Mouse (Mus musculus) CH12.LX (cell line): ENCODE results near the gene Ppard. TPM values are rescaled to one million over a fixed set of nuclear protein-coding genes. Genes with fewer than 3 reads are reported as not detected.

ENCODE experiments used
- DNase-seq: peaks from one replicate; pipeline ENCODE4 v3.0.0-alpha.2; 2013; ENCODE audit errors: extremely low read depth
- H3K27ac ChIP-seq: 2 replicates; pipeline ENCODE4 v1.5.1; 2012; ENCODE audit warnings: low read depth, mild to moderate bottlenecking, control low read depth, moderate library complexity; ENCODE audit not compliant: insufficient read depth
- H3K27me3 ChIP-seq: replicated peaks from 2 replicates; pipeline ENCODE3; 2012; ENCODE audit warnings: inconsistent platforms
- H3K36me3 ChIP-seq, 2 experiments: replicated peaks in 1 of 2; 2 replicates each; pipeline versions ENCODE3 to v1.6.1; 2012; ENCODE audit warnings: inconsistent platforms in 1 of 2, low read length in 1 of 2, mild to moderate bottlenecking in 1 of 2, mixed read lengths in 1 of 2, moderate library complexity in 1 of 2; ENCODE audit not compliant: control insufficient read depth in 1 of 2, insufficient read depth in 1 of 2
- H3K4me1 ChIP-seq, 2 experiments: 2 replicates each; pipeline ENCODE4 v1.6.1; 2012; ENCODE audit warnings: inconsistent platforms in 1 of 2, moderate library complexity in 1 of 2; ENCODE audit not compliant: insufficient read depth in 2 of 2, control insufficient read depth in 1 of 2
- H3K4me2 ChIP-seq: 2 replicates; pipeline ENCODE4 v1.6.1; 2012; ENCODE audit warnings: low read depth, mild to moderate bottlenecking, control low read depth; ENCODE audit not compliant: poor library complexity, insufficient read depth, severe bottlenecking
- H3K4me3 ChIP-seq, 3 experiments: fragments of 150-350 bp in 1 of 3; sonication (generic) in 1 of 3; replicated peaks in 1 of 3; 2 replicates each; pipeline versions ENCODE3 to v1.5.1; 2011 to 2012; ENCODE audit warnings: low read depth in 2 of 3, low read length in 2 of 3, mild to moderate bottlenecking in 2 of 3, moderate library complexity in 2 of 3, control low read depth in 1 of 3, improper control_type of control experiment in 1 of 3, inconsistent platforms in 1 of 3, mixed read lengths in 1 of 3; ENCODE audit not compliant: poor library complexity in 1 of 3
- H3K79me2 ChIP-seq: replicated peaks from 2 replicates; pipeline ENCODE4 v1.6.1; 2012; ENCODE audit warnings: mild to moderate bottlenecking, moderate library complexity; ENCODE audit not compliant: control insufficient read depth, poor library complexity, insufficient read depth, severe bottlenecking; ENCODE audit errors: extremely low read depth
- H3K9ac ChIP-seq: 2 replicates; pipeline ENCODE4 v1.6.1; 2012; ENCODE audit warnings: low read depth, mild to moderate bottlenecking, control low read depth, moderate library complexity; ENCODE audit not compliant: insufficient read depth
- H3K9me3 ChIP-seq: replicated peaks from 2 replicates; pipeline ENCODE3; 2012; ENCODE audit warnings: low read length, inconsistent platforms, mixed read lengths
- BHLHE40 ChIP-seq: IDR thresholded peaks from 2 replicates; pipeline ENCODE4 v1.6.1; 2011; ENCODE audit warnings: mild to moderate bottlenecking, low read depth, low read length, improper control_type of control experiment
- CHD1 ChIP-seq: IDR thresholded peaks from 2 replicates; pipeline ENCODE4 v1.6.1; 2012; ENCODE audit warnings: low read depth, low read length, improper control_type of control experiment, inconsistent platforms
- CHD2 ChIP-seq: IDR thresholded peaks from 2 replicates; pipeline ENCODE4 v1.6.1; 2011; ENCODE audit warnings: low read length, improper control_type of control experiment
- CTCF ChIP-seq, 2 experiments: IDR thresholded peaks in 1 of 2; conservative IDR thresholded peaks in 1 of 2; 2 replicates each; pipeline ENCODE4 v1.5.1; 2011 to 2012; ENCODE audit warnings: low read depth in 2 of 2, low read length in 2 of 2, improper control_type of control experiment in 1 of 2, inconsistent platforms in 1 of 2, mild to moderate bottlenecking in 1 of 2, moderate library complexity in 1 of 2
- E2F4 ChIP-seq: IDR thresholded peaks from 2 replicates; pipeline ENCODE4 v1.6.1; 2011; ENCODE audit warnings: low read depth, low read length, improper control_type of control experiment; ENCODE audit not compliant: insufficient replicate concordance
- ELF1 ChIP-seq: IDR thresholded peaks from 2 replicates; pipeline ENCODE4 v1.6.1; 2014; ENCODE audit warnings: low read depth, mild to moderate bottlenecking, inconsistent platforms, low read length, improper control_type of control experiment
- EP300 ChIP-seq: IDR thresholded peaks from 2 replicates; pipeline ENCODE4 v1.6.1; 2011; ENCODE audit warnings: low read length, improper control_type of control experiment
- ETS1 ChIP-seq: conservative IDR thresholded peaks from 2 replicates; pipeline ENCODE4 v1.6.1; 2012; ENCODE audit warnings: low read depth, mild to moderate bottlenecking, inconsistent platforms, low read length, improper control_type of control experiment, moderate library complexity
- GABPA ChIP-seq: IDR thresholded peaks from 2 replicates; pipeline ENCODE4 v1.6.1; 2012; ENCODE audit warnings: low read depth, low read length, improper control_type of control experiment, inconsistent platforms; ENCODE audit not compliant: insufficient replicate concordance
- HCFC1 ChIP-seq: IDR thresholded peaks from 2 replicates; pipeline ENCODE4 v1.6.1; 2012; ENCODE audit warnings: low read depth, mild to moderate bottlenecking, inconsistent platforms, low read length, improper control_type of control experiment
- IRF4 ChIP-seq: IDR thresholded peaks from 2 replicates; pipeline ENCODE4 v1.6.1; 2014; ENCODE audit warnings: low read depth, mild to moderate bottlenecking, inconsistent platforms, low read length, improper control_type of control experiment
- JUN ChIP-seq: IDR thresholded peaks from 2 replicates; pipeline ENCODE4 v1.6.1; 2011; ENCODE audit warnings: low read depth, mild to moderate bottlenecking, low read length, improper control_type of control experiment, moderate library complexity; ENCODE audit not compliant: insufficient read depth
- JUND ChIP-seq: conservative IDR thresholded peaks from 2 replicates; pipeline ENCODE4 v1.6.1; 2011; ENCODE audit warnings: low read depth, low read length, improper control_type of control experiment
- MEF2A ChIP-seq: IDR thresholded peaks from 2 replicates; pipeline ENCODE4 v1.6.1; 2014; ENCODE audit warnings: low read depth, mild to moderate bottlenecking, inconsistent platforms, low read length, improper control_type of control experiment, borderline replicate concordance
- MXI1 ChIP-seq: IDR thresholded peaks from 2 replicates; pipeline ENCODE4 v1.6.1; 2011; ENCODE audit warnings: mild to moderate bottlenecking, low read depth, low read length, improper control_type of control experiment
- MYC ChIP-seq: IDR thresholded peaks from 2 replicates; pipeline ENCODE4 v1.6.1; 2011; ENCODE audit warnings: low read depth, mild to moderate bottlenecking, improper control_type of control experiment, low read length
- NELFE ChIP-seq: IDR thresholded peaks from 2 replicates; pipeline ENCODE4 v1.6.1; 2011; ENCODE audit warnings: low read depth, low read length, improper control_type of control experiment
- NRF1 ChIP-seq: IDR thresholded peaks from 2 replicates; pipeline ENCODE4 v1.6.1; 2014; ENCODE audit warnings: low read depth, mild to moderate bottlenecking, inconsistent platforms, low read length, improper control_type of control experiment, moderate library complexity
- PAX5 ChIP-seq: IDR thresholded peaks from 2 replicates; pipeline ENCODE4 v1.6.1; 2012; ENCODE audit warnings: low read length, inconsistent platforms, mixed read lengths
- POLR2A ChIP-seq: IDR thresholded peaks from 2 replicates; pipeline ENCODE4 v1.6.1; 2011; ENCODE audit warnings: low read depth, mild to moderate bottlenecking, improper control_type of control experiment, low read length
- POLR2AphosphoS2 ChIP-seq: IDR thresholded peaks from 2 replicates; pipeline ENCODE4 v1.6.1; 2011; ENCODE audit warnings: low read depth, low read length, improper control_type of control experiment
- RAD21 ChIP-seq: IDR thresholded peaks from 2 replicates; pipeline ENCODE4 v1.6.1; 2011; ENCODE audit warnings: low read depth, mild to moderate bottlenecking, low read length, improper control_type of control experiment, moderate library complexity
- RCOR1 ChIP-seq: conservative IDR thresholded peaks from 2 replicates; pipeline ENCODE4 v1.6.1; 2012; ENCODE audit warnings: low read depth, mild to moderate bottlenecking, inconsistent platforms, low read length, improper control_type of control experiment
- SIN3A ChIP-seq: IDR thresholded peaks from 2 replicates; pipeline ENCODE4 v1.6.1; 2012; ENCODE audit warnings: low read length, improper control_type of control experiment, inconsistent platforms
- TCF12 ChIP-seq: IDR thresholded peaks from 2 replicates; pipeline ENCODE4 v1.6.1; 2014; ENCODE audit warnings: low read depth, mild to moderate bottlenecking, inconsistent platforms, low read length, improper control_type of control experiment
- UBTF ChIP-seq: IDR thresholded peaks from 2 replicates; pipeline ENCODE4 v1.6.1; 2012; ENCODE audit warnings: low read depth, mild to moderate bottlenecking, inconsistent platforms, low read length, improper control_type of control experiment, moderate library complexity
- USF1 ChIP-seq: IDR thresholded peaks from 2 replicates; pipeline ENCODE4 v1.6.1; 2014; ENCODE audit warnings: low read depth, mild to moderate bottlenecking, inconsistent platforms, low read length, improper control_type of control experiment
- USF2 ChIP-seq: conservative IDR thresholded peaks from 2 replicates; pipeline ENCODE4 v1.6.1; 2011; ENCODE audit warnings: low read depth, low read length, improper control_type of control experiment
- ZC3H11A ChIP-seq: IDR thresholded peaks from 2 replicates; pipeline ENCODE4 v1.6.1; 2012; ENCODE audit warnings: low read depth, mild to moderate bottlenecking, inconsistent platforms, low read length, improper control_type of control experiment
- ZMIZ1 ChIP-seq: IDR thresholded peaks from 2 replicates; pipeline ENCODE4 v1.6.1; 2012; ENCODE audit warnings: low read depth, mild to moderate bottlenecking, inconsistent platforms, low read length, improper control_type of control experiment
- dilution Hi-C: fragments of 300-500 bp; cut with MboI; formaldehyde crosslinking; loops from 2 replicates; pipeline ENCODE4 v1.14.3; 2020; ENCODE audit warnings: low sequenced_read_pairs; ENCODE audit not compliant: extremely low pct_unique_long_range_greater_than_20kb, extremely low pct_ligation_motif_present
- in situ Hi-C: fragments of 300-500 bp; cut with MboI; formaldehyde crosslinking; loops from 3 replicates; pipeline ENCODE4 v1.14.3; 2019; ENCODE audit warnings: low sequenced_read_pairs, low pct_ligation_motif_present, low pct_unique_long_range_greater_than_20kb, mixed read lengths
- polyA plus RNA-seq: library from polyadenylated mRNA; unstranded; fragments of >175 nt; gene quantifications from 2 replicates; pipeline ENCODE4 v1.2.1, GENCODE M21; 2012; ENCODE audit warnings: low read depth; ENCODE audit not compliant: insufficient read length
- total RNA-seq, 2 experiments: library from RNA; depleted of rRNA; stranded (reverse); fragments of 300-350 nt in 1 of 2; fragments of >200 nt in 1 of 2; gene quantifications; 2 replicates each; pipeline ENCODE4 v1.2.3; 2012 to 2014

The Ppard gene
- total and polyA plus RNA-seq, 3 experiments: 2.9 to 15.5 (median 7.3) TPM

- peaks cover 34% of the 10 kb centered on the region for H3K79me2 ChIP-seq
- DNase-seq: peak; percentile 79
- dilution Hi-C loops (no loop called here), in situ Hi-C loops (loop anchor here (25.0 kb wide), 1 partner anchor 300 kb away; the partner anchor contains the start of gene Fkbp5)
- H3K9me3 ChIP-seq: no peaks in the 10 kb centered on the region
- H3K36me3 ChIP-seq: peaks cover 13 to 52% of the 10 kb centered on the region in 2 experiments
- 0 out of 2 replicates have a peak, but pooled peaks have one; percentile 21 for TF ChIP-seq SIN3A
- TF ChIP-seq IRF4: peak; percentile 72
- TF ChIP-seq RAD21: no peak
- TF ChIP-seq RCOR1: no peak
- TF ChIP-seq ELF1: peak; percentile 48; the same call in 1 of the 2 replicates
- TF ChIP-seq ETS1: peak; percentile 54; the same call in 1 of the 2 replicates
- no peak for TF ChIP-seq USF2
- no peak for TF ChIP-seq MXI1
- peak; percentile 35; the same call in 1 of the 2 replicates for TF ChIP-seq HCFC1
- TF ChIP-seq CTCF (conservative IDR thresholded peaks at IDR 0.05 in 1 of 2, IDR thresholded peaks at IDR 0.05 in 1 of 2; ENCODE audit: low read depth in 2 of 2, low read length in 2 of 2): no peak
- TF ChIP-seq CHD2: no peak
- no peak for TF ChIP-seq CHD1
- TF ChIP-seq POLR2A: peak; percentile 46; the same call in 1 of the 2 replicates
- no peak for TF ChIP-seq GABPA
- TF ChIP-seq NELFE: no peak
- peak; percentile 62 for TF ChIP-seq JUN
- peak; percentile 75 for TF ChIP-seq JUND
- no peak for TF ChIP-seq EP300
- TF ChIP-seq PAX5: no peak
- no peak for TF ChIP-seq MYC
- no peak for TF ChIP-seq ZC3H11A
- 0 out of 2 replicates have a peak, but pooled peaks have one; percentile 23 for TF ChIP-seq MEF2A
- H3K4me1 ChIP-seq: peaks cover 20 to 45% of the 10 kb centered on the region in 2 experiments
- peak overlapping the region; percentile 5; the same call in 1 of the 2 replicates for H3K9ac ChIP-seq
- no peaks in the 10 kb centered on the region for H3K27me3 ChIP-seq
- peak overlapping the region in 1 of 3 experiments; percentile 23 for H3K4me3 ChIP-seq
- H3K27ac ChIP-seq: peak overlapping the region; percentile 81
- H3K4me2 ChIP-seq: peak overlapping the region; percentile 55
Observed at GRCm38 (mm10) chr17:28211921-28212341, 20.6 kb upstream of the Ppard start.

- no peak for DNase-seq
- TF ChIP-seq POLR2AphosphoS2 (no peak), USF1 (no peak), MEF2A (no peak), ZMIZ1 (no peak), PAX5 (no peak), UBTF (no peak), ZC3H11A (no peak), TCF12 (no peak), BHLHE40 (no peak), SIN3A (no peak), NRF1 (no peak), MYC (no peak), JUN (no peak), CHD2 (no peak), RAD21 (no peak), MXI1 (no peak), ETS1 (no peak), E2F4 (no peak), EP300 (no peak), ELF1 (no peak)
- Histone ChIP-seq H3K27me3 (no peaks in the 10 kb centered on the region), H3K79me2 (peaks cover 34% of the 10 kb centered on the region), H3K36me3 (peaks cover 17 to 57% of the 10 kb centered on the region in 2 experiments), H3K9ac (peak overlapping the region; percentile 5; the same call in 1 of the 2 replicates), H3K9me3 (no peaks in the 10 kb centered on the region), H3K27ac (peak overlapping the region; percentile 81), H3K4me2 (peak overlapping the region; percentile 55; the same call in 1 of the 2 replicates), H3K4me3 (peak overlapping the region in 1 of 3 experiments; percentile 23), H3K4me1 (peaks cover 24 to 45% of the 10 kb centered on the region in 2 experiments)
- dilution Hi-C loops: no loop called here
- in situ Hi-C loops: loop anchor here (25.0 kb wide), 1 partner anchor 300 kb away; the partner anchor contains the start of gene Fkbp5
Observed at GRCm38 (mm10) chr17:28212391-28212790, 20.1 kb upstream of the Ppard start.
